Mouse (Mus musculus) forebrain, postnatal 0 days (tissue): ENCODE measurements around the gene Plxna4. TPM values are rescaled to one million over a fixed set of nuclear protein-coding genes. Genes with fewer than 3 reads are reported as not detected.

Source experiments
- ATAC-seq: fragments of 200-750 bp; cut with Nextera tagmentation; 2 replicates; pipeline ENCODE4 v1.8.0; 2017; ENCODE audit warnings: mild to moderate bottlenecking, moderate library complexity
- DNase-seq: peaks from one replicate; pipeline ENCODE4 v3.0.0-alpha.2; 2015
- H3K27ac ChIP-seq: fragments of 300-500 bp; sonication (generic); 2 replicates; pipeline ENCODE4 v1.5.1; 2014; ENCODE audit warnings: low read depth, mild to moderate bottlenecking, antibody characterized with exemption, low read length, moderate library complexity, mixed read lengths
- H3K27me3 ChIP-seq: fragments of 300-500 bp; sonication (generic); 2 replicates; pipeline ENCODE4 v1.6.1; 2014; ENCODE audit warnings: mild to moderate bottlenecking, low read length, mixed read lengths; ENCODE audit not compliant: insufficient read depth
- H3K36me3 ChIP-seq: fragments of 300-500 bp; sonication (generic); 2 replicates; pipeline ENCODE4 v1.6.1; 2014; ENCODE audit warnings: mild to moderate bottlenecking, moderate library complexity; ENCODE audit not compliant: insufficient read depth
- H3K4me1 ChIP-seq: fragments of 300-500 bp; sonication (generic); 2 replicates; pipeline ENCODE4 v1.6.1; 2014; ENCODE audit warnings: antibody characterized with exemption; ENCODE audit not compliant: insufficient read depth
- H3K4me2 ChIP-seq: fragments of 300-500 bp; sonication (generic); 2 replicates; pipeline ENCODE4 v1.6.1; 2014; ENCODE audit warnings: low read depth, mild to moderate bottlenecking, moderate library complexity
- H3K4me3 ChIP-seq: fragments of 300-500 bp; sonication (generic); 2 replicates; pipeline ENCODE4 v1.5.1; 2014; ENCODE audit warnings: low read depth, low read length, mixed read lengths
- H3K9ac ChIP-seq: fragments of 300-500 bp; sonication (generic); 2 replicates; pipeline ENCODE4 v1.6.1; 2014; ENCODE audit warnings: mild to moderate bottlenecking
- H3K9me3 ChIP-seq: fragments of 300-500 bp; sonication (generic); 2 replicates; pipeline ENCODE4 v1.6.1; 2016; ENCODE audit warnings: low read length
- CTCF ChIP-seq: sonication (generic); IDR thresholded peaks from 2 replicates; pipeline ENCODE4 v1.5.1; 2016; ENCODE audit warnings: antibody characterized with exemption, control low read depth, low read depth
- WGBS: fragments of 180-500 bp; shearing (Covaris S2); extraction: QIAGEN DNeasy Blood & Tissue Kit; methylation state at CpG from one replicate; pipeline ENCODE4 v1.1.7; 2014; 5-methylcytosine and 5-hydroxymethylcytosine counted together
- polyA plus RNA-seq: library from polyadenylated mRNA; unstranded; fragments of >200 nt; fragmentation: Nextera tagmentation; extraction: Ambion mirVana; gene quantifications from 2 replicates; pipeline ENCODE4 v1.2.1, GENCODE M21; 2015
- total RNA-seq: library from RNA; depleted of rRNA; stranded (reverse); fragments of >200 nt; gene quantifications from 2 replicates; pipeline ENCODE4 v1.2.3, GENCODE M21; 2014

Plxna4 gene
- total and polyA plus RNA-seq, 2 experiments from 2014 or later = 12.0 to 51.5 TPM

DNA sequence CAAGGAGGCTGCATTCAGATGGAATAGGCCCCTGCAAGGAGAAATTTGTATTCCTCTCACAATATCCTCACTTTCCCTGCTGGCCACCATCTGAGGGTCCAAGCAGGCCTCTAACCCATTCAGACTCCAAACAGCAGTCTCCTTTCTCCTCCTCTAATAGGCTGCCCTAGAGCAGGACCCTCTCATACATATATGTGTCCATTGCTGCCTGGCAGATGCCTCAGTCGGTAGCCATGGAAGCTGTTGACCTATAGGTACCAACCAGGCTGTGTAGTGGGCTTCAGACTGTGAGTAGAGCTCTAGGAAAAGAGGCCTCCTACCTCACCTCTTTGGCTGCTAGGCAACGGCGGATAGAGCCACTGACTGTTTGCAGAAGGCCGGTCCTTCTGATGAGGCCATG is 225.6 kb downstream of the Plxna4 start:
- Histone ChIP-seq H3K36me3 (no peaks in the 10 kb centered on the region), H3K4me3 (no peak overlapping the region), H3K9me3 (no peaks in the 10 kb centered on the region), H3K27me3 (no peaks in the 10 kb centered on the region), H3K4me1 (peaks cover 5% of the 10 kb centered on the region; the same call in 1 of the 2 replicates), H3K9ac (no peak overlapping the region), H3K4me2 (no peak overlapping the region), H3K27ac (no peak overlapping the region)
- DNase-seq = no peak
- WGBS = 63% methylated on average over 4 of the region's 4 CpGs
- TF ChIP-seq CTCF = no peak
- no peak; the same call in 1 of the 2 replicates for ATAC-seq

DNA sequence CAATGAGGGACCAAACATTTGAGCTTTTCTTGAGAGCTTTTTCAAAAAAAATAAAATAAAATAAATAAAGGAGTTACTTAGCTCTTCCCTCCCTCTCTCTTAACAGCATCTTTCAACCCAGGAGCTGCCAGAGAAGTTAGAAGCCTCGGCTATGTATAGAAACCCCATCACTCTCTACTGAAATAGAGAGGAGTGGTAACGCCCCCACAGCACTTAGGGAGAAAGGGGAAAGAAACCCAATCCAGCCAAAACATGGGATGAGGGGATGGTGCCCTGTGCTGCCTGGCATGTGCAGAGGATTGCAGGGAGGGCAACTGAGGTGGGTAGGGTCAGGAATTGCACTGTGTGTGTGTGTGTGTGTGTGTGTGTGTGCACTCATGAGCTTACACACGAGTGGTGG is 228.3 kb downstream of the Plxna4 start:
- no peaks in the 10 kb centered on the region for H3K27me3 ChIP-seq
- H3K9ac ChIP-seq = no peak overlapping the region
- H3K4me2 ChIP-seq = no peak overlapping the region
- no peaks in the 10 kb centered on the region for H3K36me3 ChIP-seq
- 47% methylated on average over 3 of the region's 3 CpGs for WGBS
- ATAC-seq (0 out of 2 replicates have a peak, but pooled peaks have one; percentile 14), DNase-seq (no peak)
- no peak overlapping the region for H3K4me3 ChIP-seq
- H3K27ac ChIP-seq = no peak overlapping the region
- peaks cover 5% of the 10 kb centered on the region; the same call in 1 of the 2 replicates for H3K4me1 ChIP-seq
- TF ChIP-seq CTCF = no peak
- H3K9me3 ChIP-seq = no peaks in the 10 kb centered on the region

DNA sequence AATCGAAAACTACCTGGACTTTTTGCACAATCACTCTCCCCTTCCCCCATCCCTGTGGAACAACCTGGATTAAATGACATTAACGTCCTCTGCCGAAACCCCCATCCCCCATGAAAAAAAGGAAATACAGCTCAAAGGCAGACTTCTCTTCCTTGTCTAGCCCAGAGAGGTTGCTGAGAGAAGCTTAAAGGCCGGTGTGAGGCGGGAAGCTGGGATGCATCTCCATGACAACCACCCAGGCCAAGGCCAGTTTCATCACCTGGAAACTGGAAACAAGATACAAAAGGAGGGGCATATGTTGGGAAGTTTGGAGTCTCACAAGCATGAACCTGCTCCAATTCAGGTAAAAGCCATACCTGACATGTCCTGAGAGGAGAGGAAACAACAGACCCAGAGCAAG is 230.5 kb downstream of the Plxna4 start:
- H3K27me3 ChIP-seq = no peaks in the 10 kb centered on the region
- no peak overlapping the region for H3K4me2 ChIP-seq
- whole genome bisulfite sequencing = 62% methylated on average over 5 of the region's 5 CpGs
- H3K36me3 ChIP-seq = no peaks in the 10 kb centered on the region
- no peak for TF ChIP-seq CTCF
- DNase-seq (no peak), ATAC-seq (no peak)
- H3K27ac ChIP-seq = no peak overlapping the region
- no peaks in the 10 kb centered on the region; the same call in 1 of the 2 replicates for H3K4me1 ChIP-seq
- no peak overlapping the region for H3K4me3 ChIP-seq
- H3K9me3 ChIP-seq = no peaks in the 10 kb centered on the region
- H3K9ac ChIP-seq = no peak overlapping the region

DNA sequence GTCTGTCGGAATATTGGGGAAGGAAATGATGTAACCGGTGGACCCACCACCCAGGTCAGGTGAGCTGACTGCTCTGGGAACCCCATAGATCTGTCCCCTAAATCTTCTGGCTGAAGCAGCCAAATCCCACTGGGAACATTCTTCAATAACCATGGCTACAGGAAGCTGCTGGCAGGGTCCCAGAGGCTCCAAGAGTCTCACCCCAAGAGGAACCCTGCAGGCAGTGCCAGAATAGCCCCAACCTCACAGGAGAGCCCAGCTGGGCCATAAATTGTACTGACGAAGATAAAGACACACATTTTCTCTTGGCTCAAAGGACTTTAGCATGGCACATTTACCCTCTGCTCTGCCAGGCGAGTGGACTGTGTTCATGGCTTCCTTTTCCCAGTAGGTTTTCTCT is 232.4 kb downstream of the Plxna4 start:
- Histone ChIP-seq H3K27ac (no peak overlapping the region), H3K27me3 (no peaks in the 10 kb centered on the region), H3K4me2 (no peak overlapping the region), H3K36me3 (no peaks in the 10 kb centered on the region), H3K9me3 (no peaks in the 10 kb centered on the region), H3K4me1 (peaks cover 2% of the 10 kb centered on the region; the same call in 1 of the 2 replicates), H3K9ac (no peak overlapping the region), H3K4me3 (no peak overlapping the region)
- TF ChIP-seq CTCF = no peak
- 65% methylated on average over 4 of the region's 4 CpGs for WGBS
- DNase-seq = peak; percentile 50
- peak; percentile 38; the same call in 1 of the 2 replicates for ATAC-seq

DNA sequence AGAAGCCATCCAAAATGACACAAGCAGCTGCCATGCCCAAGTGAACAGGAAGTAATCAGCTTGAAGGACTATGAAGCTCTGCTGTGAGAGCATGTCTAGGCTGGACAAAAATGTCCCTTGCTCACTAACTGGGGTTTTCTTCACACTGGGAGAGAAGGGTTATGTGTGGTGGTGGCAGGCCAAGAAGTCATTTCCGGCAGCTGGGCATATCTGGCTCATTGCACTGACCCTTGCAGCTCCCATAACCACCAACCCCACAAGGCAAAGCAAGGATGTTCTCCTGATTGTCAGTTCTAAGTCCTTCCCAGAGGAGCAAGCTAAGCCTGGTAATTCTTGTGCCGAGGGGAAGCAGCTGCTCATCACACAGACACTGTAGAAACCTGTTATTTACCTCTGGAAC is 239.0 kb downstream of the Plxna4 start:
- Histone ChIP-seq H3K4me1 (peaks cover 9% of the 10 kb centered on the region; the same call in 1 of the 2 replicates), H3K9me3 (no peaks in the 10 kb centered on the region), H3K9ac (no peak overlapping the region), H3K4me3 (no peak overlapping the region), H3K27ac (no peak overlapping the region), H3K27me3 (no peaks in the 10 kb centered on the region), H3K4me2 (no peak overlapping the region), H3K36me3 (no peaks in the 10 kb centered on the region)
- 79% methylated on average over 2 of the region's 2 CpGs for WGBS
- DNase-seq (no peak), ATAC-seq (no peak)
- no peak for TF ChIP-seq CTCF

DNA sequence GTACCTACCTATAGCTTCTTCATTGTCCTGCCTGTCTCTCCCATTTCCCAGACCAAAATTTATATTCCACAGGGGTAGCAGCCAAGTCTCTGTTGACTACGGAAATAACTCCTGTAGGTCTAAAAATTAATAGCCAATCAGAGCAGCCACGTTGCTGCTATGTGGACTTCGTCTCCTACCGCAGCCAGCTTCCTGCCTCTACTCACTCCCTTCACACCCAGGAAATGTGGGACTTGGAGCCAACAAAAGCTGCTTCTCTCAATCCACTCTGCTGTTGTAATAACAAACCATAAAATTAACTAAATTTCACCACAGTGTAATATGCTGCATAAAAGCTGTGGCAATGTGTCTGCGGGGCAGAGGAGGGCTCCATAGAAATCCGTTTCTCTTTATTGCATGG is 239.9 kb downstream of the Plxna4 start:
- H3K9me3 ChIP-seq = no peaks in the 10 kb centered on the region
- no peak overlapping the region for H3K4me2 ChIP-seq
- no peak overlapping the region for H3K27ac ChIP-seq
- TF ChIP-seq CTCF = no peak
- H3K9ac ChIP-seq = no peak overlapping the region
- no peaks in the 10 kb centered on the region for H3K36me3 ChIP-seq
- 58% methylated on average over 6 of the region's 6 CpGs for WGBS
- H3K4me1 ChIP-seq = peaks cover 9% of the 10 kb centered on the region; the same call in 1 of the 2 replicates
- ATAC-seq (0 out of 2 replicates have a peak, but pooled peaks have one; percentile 18), DNase-seq (no peak)
- H3K27me3 ChIP-seq = no peaks in the 10 kb centered on the region
- no peak overlapping the region for H3K4me3 ChIP-seq

DNA sequence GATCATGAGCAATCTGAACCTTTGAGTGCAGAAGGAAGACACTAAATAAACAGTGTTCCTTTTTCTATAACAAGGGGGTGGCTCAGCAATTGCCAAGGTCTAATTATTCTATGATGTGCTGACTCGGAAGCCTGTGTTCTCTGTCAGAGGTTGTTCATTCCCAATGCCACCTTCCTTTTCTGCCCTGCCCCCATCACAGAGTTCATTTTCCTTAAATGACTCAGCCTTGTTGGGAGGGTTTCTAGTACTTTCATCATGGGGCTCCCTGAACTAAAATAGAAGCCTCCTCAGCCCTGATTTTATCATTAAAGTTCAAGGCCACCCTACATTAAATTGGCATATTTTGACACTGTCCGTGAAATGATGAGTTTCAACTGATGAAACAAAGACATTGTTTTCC is 242.0 kb downstream of the Plxna4 start:
- ATAC-seq (no peak), DNase-seq (no peak)
- TF ChIP-seq CTCF = no peak
- no peaks in the 10 kb centered on the region for H3K9me3 ChIP-seq
- peaks cover 7% of the 10 kb centered on the region; the same call in 1 of the 2 replicates for H3K4me1 ChIP-seq
- no peaks in the 10 kb centered on the region for H3K27me3 ChIP-seq
- H3K4me3 ChIP-seq = no peak overlapping the region
- H3K27ac ChIP-seq = no peak overlapping the region
- H3K9ac ChIP-seq = no peak overlapping the region
- 65% methylated on average over 2 of the region's 2 CpGs for WGBS
- no peak overlapping the region for H3K4me2 ChIP-seq
- no peaks in the 10 kb centered on the region for H3K36me3 ChIP-seq
